Mouse (Mus musculus) embryonic facial prominence, embryonic 11.5 days (tissue): ENCODE data around the gene Cacng8. TPM values are rescaled to one million over a fixed set of nuclear protein-coding genes. Genes with fewer than 3 reads are reported as not detected.

Source experiments
- ATAC-seq: fragments of 200-750 bp; cut with Nextera tagmentation; replicated peaks from 2 replicates; pipeline ENCODE4 v1.8.0; 2017; ENCODE audit warnings: low read depth; ENCODE audit not compliant: insufficient number of reproducible peaks, low FRiP score, low TSS enrichment
- DNase-seq: peaks from one replicate; pipeline ENCODE4 v3.0.0-alpha.2; 2015; ENCODE audit warnings: low spot score
- H3K27ac ChIP-seq: fragments of 300-500 bp; sonication (generic); replicated peaks from 2 replicates; pipeline ENCODE4 v1.5.1; 2014; ENCODE audit warnings: mild to moderate bottlenecking, low read depth, low read length, control low read depth
- H3K27me3 ChIP-seq: fragments of 300-500 bp; sonication (generic); 2 replicates; pipeline ENCODE4 v1.6.1; 2014; ENCODE audit warnings: mild to moderate bottlenecking, low read length, moderate library complexity, mixed read lengths; ENCODE audit not compliant: control insufficient read depth, insufficient read depth
- H3K36me3 ChIP-seq: fragments of 300-500 bp; sonication (generic); replicated peaks from 2 replicates; pipeline ENCODE4 v1.6.1; 2014; ENCODE audit warnings: low read depth, mild to moderate bottlenecking, low read length, moderate library complexity, mixed read lengths; ENCODE audit not compliant: control insufficient read depth, insufficient read depth
- H3K4me1 ChIP-seq: fragments of 300-500 bp; sonication (generic); 2 replicates; pipeline ENCODE4 v1.6.1; 2014; ENCODE audit warnings: low read length, mixed read lengths; ENCODE audit not compliant: control insufficient read depth, insufficient read depth
- H3K4me2 ChIP-seq: fragments of 300-500 bp; sonication (generic); 2 replicates; pipeline ENCODE4 v1.6.1; 2014; ENCODE audit warnings: low read depth, mild to moderate bottlenecking, control low read depth, low read length, moderate library complexity
- H3K4me3 ChIP-seq: fragments of 300-500 bp; sonication (generic); 2 replicates; pipeline ENCODE4 v1.5.1; 2014; ENCODE audit warnings: low read depth, low read length, control low read depth
- H3K9ac ChIP-seq: fragments of 300-500 bp; sonication (generic); replicated peaks from 2 replicates; pipeline ENCODE4 v1.6.1; 2014; ENCODE audit warnings: mild to moderate bottlenecking, control low read depth, low read length
- H3K9me3 ChIP-seq: fragments of 300-500 bp; sonication (generic); replicated peaks from 2 replicates; pipeline ENCODE4 v1.6.1; 2016; ENCODE audit warnings: mild to moderate bottlenecking, low read length, inconsistent platforms, mixed read lengths; ENCODE audit not compliant: control insufficient read depth
- WGBS: fragments of 180-500 bp; shearing (Covaris S2); extraction: QIAGEN DNeasy Blood & Tissue Kit; methylation state at CpG from one replicate; pipeline ENCODE4 v1.1.7; 2014; 5-methylcytosine and 5-hydroxymethylcytosine counted together
- polyA plus RNA-seq: library from polyadenylated mRNA; unstranded; fragments of >200 nt; fragmentation: Nextera tagmentation; extraction: Ambion mirVana; gene quantifications from 2 replicates; pipeline ENCODE4 v1.2.1, GENCODE M21; 2014

Gene Cacng8
- polyA plus RNA-seq, 1 experiment from 2014 or later, result 4.7 TPM

DNA sequence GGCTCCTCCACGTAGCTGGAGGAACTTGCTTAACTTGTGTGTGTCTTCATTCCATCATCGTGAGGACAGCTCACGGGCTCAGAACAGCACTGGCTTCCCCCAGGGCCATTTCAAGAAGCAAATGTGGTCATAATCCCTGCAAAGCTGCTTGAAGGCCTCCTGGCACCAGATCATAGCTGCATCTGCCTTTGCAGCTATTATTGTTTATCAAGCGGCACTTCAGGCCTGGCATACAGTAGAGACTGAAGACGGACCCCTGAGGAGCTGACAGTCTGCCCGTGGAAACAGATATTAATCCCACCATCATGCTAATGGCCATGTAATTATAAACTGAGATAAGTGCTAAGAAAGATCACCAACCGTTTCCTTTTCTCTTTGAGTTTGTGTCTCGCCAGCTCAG is 50.0 kb downstream of the Cacng8 start:
- no peaks in the 10 kb centered on the region for H3K27me3 ChIP-seq
- H3K4me2 ChIP-seq, result no peak overlapping the region
- DNase-seq (no peak), ATAC-seq (no peak)
- WGBS, result 73% methylated on average over 8 of the region's 8 CpGs
- no peak overlapping the region for H3K4me3 ChIP-seq
- H3K9me3 ChIP-seq, result no peaks in the 10 kb centered on the region
- H3K36me3 ChIP-seq, result no peaks in the 10 kb centered on the region
- no peak overlapping the region for H3K27ac ChIP-seq
- no peak overlapping the region for H3K9ac ChIP-seq
- no peaks in the 10 kb centered on the region for H3K4me1 ChIP-seq

DNA sequence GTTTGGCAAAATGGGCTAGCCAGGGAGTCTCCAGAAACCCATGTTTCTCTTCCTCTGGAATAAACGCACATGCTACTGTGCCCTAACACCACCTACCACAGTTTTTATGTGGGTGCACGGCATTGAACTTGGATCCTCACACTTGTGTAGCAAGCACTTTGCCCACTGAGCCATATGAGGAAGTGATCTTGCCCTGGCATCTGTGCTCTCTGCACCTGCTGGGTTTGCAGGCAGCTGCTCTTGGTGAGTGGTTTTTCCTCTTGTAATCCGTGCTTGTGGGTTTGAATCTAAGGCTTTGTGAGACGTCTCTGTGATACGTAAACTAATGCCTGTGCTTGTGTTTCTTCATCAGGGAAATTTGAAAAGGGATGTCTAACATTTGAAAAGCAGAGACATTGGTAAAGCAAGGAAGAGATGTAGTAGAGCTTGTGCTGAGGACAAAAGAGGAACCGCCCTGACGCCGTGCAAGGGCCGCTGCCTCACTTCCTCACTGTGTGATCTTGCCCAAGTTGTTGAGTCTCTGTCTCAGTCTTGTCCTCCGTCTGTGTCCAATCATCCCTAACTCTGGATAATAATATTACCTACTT is 52.1 kb downstream of the Cacng8 start:
- Histone ChIP-seq H3K27ac (no peak overlapping the region), H3K4me3 (no peak overlapping the region), H3K36me3 (no peaks in the 10 kb centered on the region), H3K4me2 (no peak overlapping the region), H3K9me3 (no peaks in the 10 kb centered on the region), H3K9ac (no peak overlapping the region), H3K27me3 (no peaks in the 10 kb centered on the region), H3K4me1 (no peaks in the 10 kb centered on the region)
- 89% methylated on average over 10 of the region's 10 CpGs for WGBS
- DNase-seq, result no peak
- ATAC-seq, result no peak

DNA sequence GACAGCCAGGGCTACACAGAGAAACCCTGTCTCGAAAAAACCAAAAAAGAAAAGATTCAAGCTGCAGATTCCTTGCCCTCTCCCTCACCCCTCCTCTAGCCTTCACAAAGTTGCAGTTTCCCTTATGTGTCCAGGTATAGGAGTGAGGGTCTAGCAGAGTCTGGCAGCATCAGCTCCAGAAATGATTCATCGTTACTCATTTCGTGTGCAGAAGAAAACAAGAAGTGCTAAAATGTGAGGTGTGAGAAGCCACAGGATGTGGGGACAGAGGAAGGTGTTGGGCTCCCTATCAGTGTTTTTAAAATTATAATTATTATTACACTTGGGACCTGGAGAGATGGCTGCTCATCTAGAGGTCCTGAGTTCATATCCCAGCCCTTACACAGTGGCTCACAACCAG is 54.2 kb downstream of the Cacng8 start:
- Histone ChIP-seq H3K4me2 (no peak overlapping the region), H3K4me3 (no peak overlapping the region), H3K36me3 (no peaks in the 10 kb centered on the region), H3K4me1 (no peaks in the 10 kb centered on the region), H3K27me3 (no peaks in the 10 kb centered on the region), H3K9ac (no peak overlapping the region), H3K27ac (no peak overlapping the region), H3K9me3 (no peaks in the 10 kb centered on the region)
- WGBS, result 87% methylated on average over 3 of the region's 3 CpGs
- DNase-seq (no peak), ATAC-seq (no peak)

DNA sequence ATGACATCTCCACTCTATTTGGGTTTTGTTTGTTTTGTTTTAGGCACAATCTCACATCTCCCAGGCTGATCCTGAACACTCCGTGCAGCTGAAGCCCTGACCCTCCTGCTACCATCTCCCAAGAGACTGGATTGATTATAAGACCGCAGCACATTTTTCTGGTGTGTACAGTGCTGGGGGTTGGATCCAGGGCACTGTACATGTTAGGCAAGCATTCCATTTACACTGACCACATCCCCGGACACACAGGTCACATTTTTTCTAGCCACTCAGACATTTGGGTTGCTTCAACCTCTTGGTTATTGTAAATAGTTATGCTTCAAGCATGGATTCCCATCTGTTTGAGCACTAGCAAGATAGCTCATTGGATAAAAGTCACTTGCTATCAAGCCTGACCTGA is 56.1 kb downstream of the Cacng8 start:
- no peak for ATAC-seq
- WGBS, result 70% methylated on average over 3 of the region's 3 CpGs
- H3K9me3 ChIP-seq, result no peaks in the 10 kb centered on the region

DNA sequence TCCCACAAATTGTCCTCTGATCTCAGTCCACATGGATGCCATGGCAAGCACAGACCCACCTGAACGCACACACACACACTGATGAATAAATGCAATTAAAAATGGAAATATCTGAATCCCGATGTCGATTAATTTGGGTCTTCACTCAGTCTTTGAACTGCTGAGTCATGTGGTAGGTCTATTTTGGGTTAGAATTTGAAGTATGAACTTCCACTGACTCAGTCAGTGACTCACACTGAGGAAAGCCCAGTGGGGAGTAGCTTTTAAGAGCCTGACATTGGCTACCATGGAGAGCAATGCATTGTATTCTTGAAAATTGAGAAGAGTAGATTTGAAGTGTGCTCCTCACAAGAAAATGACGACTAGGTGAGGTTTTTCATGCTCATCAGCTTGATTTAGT is 56.5 kb downstream of the Cacng8 start:
- no peak overlapping the region for H3K9ac ChIP-seq
- no peaks in the 10 kb centered on the region for H3K27me3 ChIP-seq
- 76% methylated on average over 4 of the region's 4 CpGs for WGBS
- H3K36me3 ChIP-seq, result no peaks in the 10 kb centered on the region
- no peaks in the 10 kb centered on the region for H3K9me3 ChIP-seq
- no peaks in the 10 kb centered on the region for H3K4me1 ChIP-seq
- DNase-seq, result no peak
- no peak for ATAC-seq
- H3K4me2 ChIP-seq, result no peak overlapping the region
- no peak overlapping the region for H3K4me3 ChIP-seq
- no peak overlapping the region for H3K27ac ChIP-seq

More for the DNA sequence above, 56.1 kb downstream of the Cacng8 start:
- Histone ChIP-seq H3K27ac (no peak overlapping the region), H3K36me3 (no peaks in the 10 kb centered on the region), H3K27me3 (no peaks in the 10 kb centered on the region), H3K9ac (no peak overlapping the region), H3K4me1 (no peaks in the 10 kb centered on the region), H3K4me2 (no peak overlapping the region), H3K4me3 (no peak overlapping the region)
- DNase-seq, result no peak

DNA sequence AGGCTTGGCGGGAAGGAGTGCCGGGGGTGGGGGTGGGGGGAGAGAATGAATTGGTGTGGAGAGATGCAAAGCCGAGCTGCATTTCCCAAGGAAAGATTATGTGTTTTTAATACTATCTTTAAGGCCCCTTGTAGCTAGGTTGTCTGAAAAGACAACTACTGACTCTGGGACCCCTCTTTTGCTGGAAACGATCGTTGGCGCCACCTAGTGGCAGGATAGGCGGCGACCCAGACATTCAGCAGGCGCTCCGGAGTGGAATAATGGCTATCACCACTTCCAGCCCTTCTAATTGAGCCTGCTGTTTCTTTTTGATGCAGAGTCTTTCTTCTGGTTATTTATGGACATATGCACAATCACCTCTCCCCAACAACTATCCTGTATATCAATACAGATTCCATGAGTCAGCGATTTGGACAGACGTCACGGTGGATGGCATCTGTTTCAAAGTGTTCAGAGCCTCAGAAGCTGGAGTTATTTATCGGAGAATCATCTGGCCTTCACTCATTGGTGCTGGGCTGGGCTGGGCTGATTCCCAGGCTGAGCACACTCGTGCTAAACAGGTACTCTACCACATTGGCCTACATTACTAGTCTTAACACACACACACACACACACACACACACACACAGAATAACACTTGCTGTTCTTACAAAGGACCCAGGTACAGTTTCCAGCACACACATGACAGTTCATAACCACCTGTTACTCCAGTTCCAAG is 58.4 kb downstream of the Cacng8 start:
- Histone ChIP-seq H3K4me1 (no peaks in the 10 kb centered on the region), H3K27ac (no peak overlapping the region), H3K4me2 (no peak overlapping the region), H3K27me3 (no peaks in the 10 kb centered on the region), H3K9me3 (no peaks in the 10 kb centered on the region), H3K4me3 (no peak overlapping the region), H3K9ac (no peak overlapping the region), H3K36me3 (no peaks in the 10 kb centered on the region)
- peak; percentile 80 for DNase-seq
- 18% methylated on average over 15 of the region's 15 CpGs for WGBS
- 0 out of 2 replicates have a peak, but pooled peaks have one; percentile 65 for ATAC-seq

DNA sequence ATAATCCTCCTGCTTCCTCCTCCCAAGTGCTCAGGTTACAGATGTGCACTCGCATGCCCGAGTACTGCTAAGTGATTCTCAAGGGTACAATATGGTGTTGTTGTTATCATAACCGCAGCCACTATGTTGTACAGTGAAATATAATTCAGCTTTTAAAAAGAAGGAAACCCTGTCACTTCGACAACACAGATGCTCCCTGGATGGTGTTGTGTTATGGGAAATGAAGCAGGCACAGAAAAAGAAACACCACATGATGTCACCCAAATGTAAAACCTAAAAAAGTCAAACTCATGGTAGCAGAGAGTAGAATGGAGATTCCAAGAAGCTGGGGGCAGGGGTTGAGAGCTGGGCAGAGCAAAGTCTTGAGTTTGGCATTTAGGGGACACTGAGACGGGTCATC is 60.2 kb downstream of the Cacng8 start:
- Histone ChIP-seq H3K27ac (no peak overlapping the region), H3K9me3 (no peaks in the 10 kb centered on the region), H3K36me3 (no peaks in the 10 kb centered on the region), H3K27me3 (no peaks in the 10 kb centered on the region), H3K4me1 (no peaks in the 10 kb centered on the region), H3K9ac (no peak overlapping the region), H3K4me2 (no peak overlapping the region), H3K4me3 (no peak overlapping the region)
- no peak for ATAC-seq
- WGBS, result 52% methylated on average over 5 of the region's 5 CpGs
- no peak for DNase-seq

DNA sequence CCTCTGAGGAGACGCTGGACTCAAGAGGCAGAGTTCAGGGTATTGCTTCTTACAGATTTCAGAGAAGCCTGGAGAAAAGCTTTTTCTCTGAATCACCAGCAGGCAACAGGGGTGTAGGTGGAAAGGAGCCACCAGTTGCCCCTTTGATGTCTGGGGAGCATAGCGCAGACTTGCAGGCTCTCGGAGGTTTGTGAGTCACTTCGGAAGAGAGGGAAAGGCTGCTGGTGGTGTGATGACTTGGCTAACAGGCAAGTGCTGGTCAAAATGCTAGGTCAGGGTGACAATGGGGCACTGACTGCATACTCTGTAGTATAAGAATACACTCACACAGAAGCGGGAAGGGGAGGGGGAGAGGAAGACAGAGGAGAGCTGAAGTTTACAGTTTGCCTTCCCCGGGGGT is 60.7 kb downstream of the Cacng8 start:
- Histone ChIP-seq H3K4me3 (no peak overlapping the region), H3K9ac (no peak overlapping the region), H3K4me2 (no peak overlapping the region), H3K9me3 (no peaks in the 10 kb centered on the region), H3K27ac (no peak overlapping the region), H3K27me3 (no peaks in the 10 kb centered on the region), H3K4me1 (no peaks in the 10 kb centered on the region), H3K36me3 (no peaks in the 10 kb centered on the region)
- DNase-seq, result no peak
- ATAC-seq, result no peak
- WGBS, result 43% methylated on average over 6 of the region's 6 CpGs
